Mouse (Mus musculus): Measurements from ENCODE around the gene Unc13c.

GRCm38 (mm10) chr9:73713508-73713907 lies 255.3 kb downstream of the Unc13c start:
- no peak for TF ChIP-seq CTCF (IDR thresholded peaks at IDR 0.05; ENCODE audit: borderline replicate concordance, insufficient read depth, low read depth, low read length)
- no peak for TF ChIP-seq POLR2A (IDR thresholded peaks at IDR 0.05; ENCODE audit: borderline replicate concordance, insufficient read depth, low read length)
